Mouse (Mus musculus) frontal cortex, postnatal 25 days (tissue): Measurements from ENCODE around the gene Tgfa.
A peak's percentile ranks its signal among the peaks of the same experiment; 100 is the strongest.

Experiments used
- DNase-seq, 2 experiments: peaks; one replicate each; pipeline ENCODE4 v3.0.0; 2022; ENCODE audit warnings: low spot score in 2 of 2

The Tgfa gene

GRCm38 (mm10) chr6:86194941-86195932 is at the start of gene Tgfa:
Gene Tgfa, plus strand, starts transcription at chr6:86195223.
- DNase-seq, result peak; percentile 27 to 41

GRCm38 (mm10) chr6:86148518-86148917 is 46.5 kb upstream of the Tgfa start:
- DNase-seq, result no peak

- DNase-seq, result no peak
Observed at GRCm38 (mm10) chr6:86149001-86149400, 46.0 kb upstream of the Tgfa start.

- DNase-seq, result no peak
Observed at GRCm38 (mm10) chr6:86152676-86153075, 42.3 kb upstream of the Tgfa start.

GRCm38 (mm10) chr6:86153436-86153990 is 41.5 kb upstream of the Tgfa start:
- DNase-seq, result no peak

- no peak for DNase-seq
Observed at GRCm38 (mm10) chr6:86154006-86154405, 41.0 kb upstream of the Tgfa start.

- DNase-seq, result no peak
Observed at GRCm38 (mm10) chr6:86154481-86154880, 40.5 kb upstream of the Tgfa start.

- DNase-seq, result no peak
Observed at GRCm38 (mm10) chr6:86157253-86158234, 37.5 kb upstream of the Tgfa start.

GRCm38 (mm10) chr6:86160878-86161277 is 34.1 kb upstream of the Tgfa start:
- no peak for DNase-seq

- no peak for DNase-seq
Observed at GRCm38 (mm10) chr6:86161586-86161985, 33.4 kb upstream of the Tgfa start.

GRCm38 (mm10) chr6:86164028-86164427 is 31.0 kb upstream of the Tgfa start:
- no peak for DNase-seq

GRCm38 (mm10) chr6:86166426-86166825 is 28.6 kb upstream of the Tgfa start:
- DNase-seq, result no peak

- DNase-seq, result no peak
Observed at GRCm38 (mm10) chr6:86167851-86168250, 27.2 kb upstream of the Tgfa start.

- DNase-seq, result no peak
Observed at GRCm38 (mm10) chr6:86169166-86169565, 25.9 kb upstream of the Tgfa start.

- DNase-seq, result no peak
Observed at GRCm38 (mm10) chr6:86176236-86176635, 18.8 kb upstream of the Tgfa start.

- no peak for DNase-seq
Observed at GRCm38 (mm10) chr6:86176721-86177120, 18.3 kb upstream of the Tgfa start.

GRCm38 (mm10) chr6:86177331-86177982 is 17.6 kb upstream of the Tgfa start:
- DNase-seq, result no peak

GRCm38 (mm10) chr6:86180617-86181016 is 14.4 kb upstream of the Tgfa start:
- no peak for DNase-seq

GRCm38 (mm10) chr6:86182016-86182415 is 13.0 kb upstream of the Tgfa start:
- DNase-seq, result no peak

- DNase-seq, result no peak
Observed at GRCm38 (mm10) chr6:86182626-86183025, 12.4 kb upstream of the Tgfa start.
